Mouse (Mus musculus): ENCODE data around the gene Sh3yl1. TPM values are rescaled to one million over a fixed set of nuclear protein-coding genes. Genes with fewer than 3 reads are reported as not detected.
A peak's percentile ranks its signal among the peaks of the same experiment; 100 is the strongest.

Sh3yl1 gene
- polyA plus RNA-seq, 1 experiment from 2014 or later, result 46.1 TPM

DNA sequence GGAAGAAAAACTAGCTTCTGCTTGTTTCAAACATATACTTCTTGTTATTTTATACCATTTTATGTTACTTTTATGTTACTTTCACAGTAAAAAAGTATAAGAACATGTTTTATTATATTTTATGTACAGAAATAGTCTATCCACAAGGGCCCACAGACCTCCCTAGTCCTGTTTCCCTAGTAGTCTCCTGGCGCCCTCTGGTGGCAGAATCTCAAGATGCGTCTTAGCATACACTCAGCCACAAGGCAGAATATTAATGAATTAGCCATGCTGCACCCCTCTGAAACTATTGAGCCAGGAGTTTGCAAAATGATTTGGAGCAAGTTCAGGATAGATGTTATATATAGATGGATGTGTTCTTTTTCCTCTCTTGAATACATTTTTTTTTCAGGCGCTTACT is 93.5 kb downstream of the Sh3yl1 start:
- ATAC-seq (replicated peaks; ENCODE audit: low FRiP score, low read depth), result no peak
- no peak overlapping the region for H3K27ac ChIP-seq
- H3K4me3 ChIP-seq (replicated peaks; ENCODE audit: low read depth, low read length), result no peak overlapping the region
- TF ChIP-seq CTCF (IDR thresholded peaks at IDR 0.05; ENCODE audit: low read depth), result peak; percentile 94
- H3K36me3 ChIP-seq (ENCODE audit: insufficient read depth, low read length), result no peaks in the 10 kb centered on the region
- no peaks in the 10 kb centered on the region for H3K9me3 ChIP-seq (replicated peaks; ENCODE audit: low read length)
- H3K9ac ChIP-seq (ENCODE audit: low read depth, low read length), result no peak overlapping the region
- no peaks in the 10 kb centered on the region for H3K27me3 ChIP-seq (ENCODE audit: insufficient read depth, low read length)
- 25% methylated on average over 3 of the region's 3 CpGs for WGBS
- no peak overlapping the region for H3K4me2 ChIP-seq (ENCODE audit: low read length)
- H3K4me1 ChIP-seq (replicated peaks; ENCODE audit: insufficient read depth, low read length), result no peaks in the 10 kb centered on the region
- peak; percentile 91 for DNase-seq (ENCODE audit: low spot score)

DNA sequence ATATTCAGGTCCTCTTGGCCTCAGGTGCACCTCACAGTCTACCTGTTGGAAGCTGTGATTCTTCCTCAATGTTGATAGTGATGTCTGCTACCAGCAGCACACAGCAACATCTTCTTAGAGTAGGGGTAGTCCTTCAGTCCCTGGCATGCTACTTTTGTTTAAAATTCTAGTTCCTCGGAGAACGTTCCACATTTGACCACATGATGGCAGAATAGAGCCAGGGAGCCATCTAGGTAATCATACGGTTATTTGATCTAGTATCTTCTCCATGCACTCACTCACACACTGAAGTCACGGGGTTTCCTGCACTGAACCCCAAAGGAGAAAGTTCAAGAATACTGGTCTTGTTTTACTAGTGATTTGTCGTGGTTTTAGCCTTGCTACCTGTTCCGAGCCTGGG is 96.7 kb downstream of the Sh3yl1 start:
- H3K4me1 ChIP-seq (replicated peaks; ENCODE audit: insufficient read depth, low read length), result no peaks in the 10 kb centered on the region
- H3K27ac ChIP-seq, result no peak overlapping the region
- ATAC-seq (replicated peaks; ENCODE audit: low FRiP score, low read depth) (no peak), DNase-seq (ENCODE audit: low spot score) (peak; percentile 73)
- H3K27me3 ChIP-seq (ENCODE audit: insufficient read depth, low read length), result no peaks in the 10 kb centered on the region
- WGBS, result 18% methylated on average over 6 of the region's 6 CpGs
- no peaks in the 10 kb centered on the region for H3K9me3 ChIP-seq (replicated peaks; ENCODE audit: low read length)
- H3K9ac ChIP-seq (ENCODE audit: low read depth, low read length), result no peak overlapping the region
- peak; percentile 80 for TF ChIP-seq CTCF (IDR thresholded peaks at IDR 0.05; ENCODE audit: low read depth)
- H3K36me3 ChIP-seq (ENCODE audit: insufficient read depth, low read length), result no peaks in the 10 kb centered on the region
- no peak overlapping the region for H3K4me2 ChIP-seq (ENCODE audit: low read length)
- no peak overlapping the region for H3K4me3 ChIP-seq (replicated peaks; ENCODE audit: low read depth, low read length)

Other genes starting within 250 kb of the Sh3yl1 start
- gene Alkal2, start 27.3 kb upstream of the Sh3yl1 start, polyA plus RNA-seq (2015; fragmentation: Nextera tagmentation; extraction: Ambion mirVana), result 0.43 and 0.58 TPM in 2 replicates
- 153 and 155 TPM in 2 replicates for gene Acp1, start 79 bp upstream of the Sh3yl1 start, polyA plus RNA-seq (2015; fragmentation: Nextera tagmentation; extraction: Ambion mirVana)
- 7.9 and 8.1 TPM in 2 replicates for gene Fam110c, start 162.2 kb downstream of the Sh3yl1 start, polyA plus RNA-seq (2015; fragmentation: Nextera tagmentation; extraction: Ambion mirVana)